14 mouse cellular contexts compared by ENCODE assay signal in genomic region chr6:52162093-52162380, GRCm38 (mm10). TPM values are rescaled to one million over a fixed set of nuclear protein-coding genes. Genes with fewer than 3 reads are reported as not detected.
A peak's percentile ranks its signal among the peaks of the same experiment; 100 is the strongest.
DNase-seq lines count a peak whose midpoint lies in the region; ATAC-seq lines count a peak whose summit lies in the region.
"Had no signal": no experiment of that assay in that cellular context is flagged by ENCODE, and none has a peak within 500 bp of the region (broad histone marks: within the 10 kb centered on the region; RNA-seq: fewer than 3 reads in every experiment).

No protein-coding gene starts in this region.

- H3K4me3 ChIP-seq in kidney, embryonic 14.5 days (ENCODE audit: low read length) = no peak overlapping the region
- H3K4me3 ChIP-seq in embryonic facial prominence, embryonic 12.5 days = 0 out of 2 replicates have a peak overlapping the region, but pooled peaks have one; percentile 12
- peak overlapping the region; percentile 71 for H3K4me3 ChIP-seq in hindbrain, embryonic 14.5 days (replicated peaks; ENCODE audit: low read length)
- peak overlapping the region; percentile 89 for H3K4me3 ChIP-seq in neural tube, embryonic 13.5 days
- H3K4me3 ChIP-seq: heart, adult 2 months; left cerebral cortex, adult 2 months had no signal

- 25% methylated on average over 1 of the region's 1 CpGs for WGBS in kidney, embryonic 14.5 days
- 10% methylated on average over 1 of the region's 1 CpGs for WGBS in embryonic facial prominence, embryonic 12.5 days
- WGBS in hindbrain, embryonic 14.5 days = 9% methylated on average over 1 of the region's 1 CpGs
- WGBS in neural tube, embryonic 13.5 days = 12% methylated on average over 1 of the region's 1 CpGs

- H3K36me3 ChIP-seq in kidney, embryonic 14.5 days (ENCODE audit: control insufficient read depth, insufficient read depth, low read length) = no peaks in the 10 kb centered on the region
- no peaks in the 10 kb centered on the region for H3K36me3 ChIP-seq in embryonic facial prominence, embryonic 12.5 days
- H3K36me3 ChIP-seq in hindbrain, embryonic 14.5 days (replicated peaks; ENCODE audit: control insufficient read depth, insufficient read depth) = 0 out of 2 replicates have a peak, but pooled peaks cover 3% of the 10 kb centered on the region
- H3K36me3 ChIP-seq in neural tube, embryonic 13.5 days = no peaks in the 10 kb centered on the region
- H3K36me3 ChIP-seq: liver, embryonic 12.5 days had no signal

- peaks cover 71% of the 10 kb centered on the region for H3K4me1 ChIP-seq in kidney, embryonic 14.5 days (ENCODE audit: control insufficient read depth, insufficient read depth, low read length)
- H3K4me1 ChIP-seq in embryonic facial prominence, embryonic 12.5 days = 0 out of 2 replicates have a peak, but pooled peaks cover 4% of the 10 kb centered on the region
- peaks cover 14% of the 10 kb centered on the region for H3K4me1 ChIP-seq in hindbrain, embryonic 14.5 days (replicated peaks; ENCODE audit: control insufficient read depth, insufficient read depth, low read length)
- peaks cover 91% of the 10 kb centered on the region for H3K4me1 ChIP-seq in neural tube, embryonic 13.5 days (replicated peaks)

- ATAC-seq in kidney, embryonic 14.5 days (ENCODE audit: low FRiP score, low TSS enrichment) = no peak
- ATAC-seq in embryonic facial prominence, embryonic 12.5 days (ENCODE audit: insufficient number of reproducible peaks, insufficient read depth, low FRiP score, low TSS enrichment) = no peak
- ATAC-seq in hindbrain, embryonic 14.5 days (ENCODE audit: low FRiP score) = no peak
- no peak for ATAC-seq in neural tube, embryonic 13.5 days (ENCODE audit: low read depth)
- ATAC-seq in megakaryocyte progenitor cell, adult 5-6 weeks (replicated peaks; ENCODE audit: poor library complexity) = no peak
- ATAC-seq: liver, embryonic 12.5 days; midbrain, embryonic 16.5 days had no signal

- no peak overlapping the region; the same call in 1 of the 2 replicates for H3K4me2 ChIP-seq in kidney, embryonic 14.5 days (replicated peaks; ENCODE audit: low read depth, low read length)
- peak overlapping the region; percentile 39 for H3K4me2 ChIP-seq in embryonic facial prominence, embryonic 12.5 days (replicated peaks)
- H3K4me2 ChIP-seq in hindbrain, embryonic 14.5 days (replicated peaks) = peak overlapping the region; percentile 81
- H3K4me2 ChIP-seq in neural tube, embryonic 13.5 days = peak overlapping the region; percentile 75

- peaks cover 4% of the 10 kb centered on the region; the same call in 1 of the 2 replicates for H3K27me3 ChIP-seq in kidney, embryonic 14.5 days (ENCODE audit: control insufficient read depth, insufficient read depth, low read length)
- peaks cover 91% of the 10 kb centered on the region for H3K27me3 ChIP-seq in embryonic facial prominence, embryonic 12.5 days
- H3K27me3 ChIP-seq in hindbrain, embryonic 14.5 days (ENCODE audit: control insufficient read depth, insufficient read depth, low read length) = peaks cover 46% of the 10 kb centered on the region; the same call in 1 of the 2 replicates
- no peaks in the 10 kb centered on the region for H3K27me3 ChIP-seq in neural tube, embryonic 13.5 days
- H3K27me3 ChIP-seq: CH12.LX had no signal

- H3K9ac ChIP-seq in kidney, embryonic 14.5 days (ENCODE audit: low read depth, low read length) = no peak overlapping the region
- no peak overlapping the region; the same call in 1 of the 2 replicates for H3K9ac ChIP-seq in embryonic facial prominence, embryonic 12.5 days
- H3K9ac ChIP-seq in hindbrain, embryonic 14.5 days = peak overlapping the region; percentile 99
- H3K9ac ChIP-seq in neural tube, embryonic 13.5 days = peak overlapping the region; percentile 92
- H3K9ac ChIP-seq: liver, embryonic 12.5 days had no signal

- peak; percentile 38 for DNase-seq in kidney, postnatal 10 days
- no peak for DNase-seq in hindbrain, embryonic 14.5 days (ENCODE audit: low spot score)
- no peak for DNase-seq in left cerebral cortex, adult 18-20 months (ENCODE audit: low spot score in 2 of 2)
- DNase-seq in spleen, adult 12 weeks (ENCODE audit: low spot score) = no peak
- DNase-seq: heart, adult 2 months had no signal

- H3K9me3 ChIP-seq in kidney, embryonic 14.5 days (ENCODE audit: control insufficient read depth, low read length) = no peaks in the 10 kb centered on the region
- no peaks in the 10 kb centered on the region for H3K9me3 ChIP-seq in embryonic facial prominence, embryonic 12.5 days
- no peaks in the 10 kb centered on the region for H3K9me3 ChIP-seq in hindbrain, embryonic 14.5 days (ENCODE audit: control insufficient read depth, low read length)
- no peaks in the 10 kb centered on the region for H3K9me3 ChIP-seq in neural tube, embryonic 13.5 days
- H3K9me3 ChIP-seq: liver, embryonic 12.5 days had no signal

- H3K27ac ChIP-seq in kidney, embryonic 14.5 days (ENCODE audit: low read depth, low read length) = no peak overlapping the region
- no peak overlapping the region for H3K27ac ChIP-seq in embryonic facial prominence, embryonic 12.5 days
- H3K27ac ChIP-seq in hindbrain, embryonic 14.5 days = peak overlapping the region; percentile 100
- H3K27ac ChIP-seq in neural tube, embryonic 13.5 days (replicated peaks) = peak overlapping the region; percentile 99
- H3K27ac ChIP-seq: left cerebral cortex, adult 2 months had no signal

RNA-seq across cellular contexts. Expression of gene Hoxa2, which starts 2.6 kb away (rescaled TPM):
- 4.7 and 5.5 TPM in 2 replicates for polyA plus RNA-seq in kidney, embryonic 14.5 days (2014; fragmentation: Nextera tagmentation; extraction: Ambion mirVana)
- 15.1 and 18.2 TPM in 2 replicates for polyA plus RNA-seq in embryonic facial prominence, embryonic 12.5 days (2016; fragmentation: Nextera tagmentation; extraction: Ambion mirVana)
- polyA plus RNA-seq in hindbrain, embryonic 14.5 days (2014; fragmentation: Nextera tagmentation; extraction: Ambion mirVana) = 27.6 and 35.1 TPM in 2 replicates
- 11.9 and 13.7 TPM in 2 replicates for polyA plus RNA-seq in neural tube, embryonic 13.5 days (2015; fragmentation: Nextera tagmentation; extraction: Ambion mirVana)
- total RNA-seq in left cerebral cortex, adult 18-20 months (2021) = not detected
- 0.86 TPM in 1 of 2 replicates, not detected in the other for total RNA-seq in megakaryocyte progenitor cell, adult 5-6 weeks (2015)
- total RNA-seq in megakaryocyte progenitor cell, adult 5-6 weeks (2017) = 0.34 TPM in 1 of 2 replicates, not detected in the other
- total RNA-seq: CH12.LX; left cerebral cortex, adult 2 months had no signal

RNA-seq across cellular contexts. Expression of gene Hoxa1, which starts 3.9 kb away (rescaled TPM):
- 0.64 and 1.0 TPM in 2 replicates for polyA plus RNA-seq in kidney, embryonic 14.5 days (2014; fragmentation: Nextera tagmentation; extraction: Ambion mirVana)
- polyA plus RNA-seq in embryonic facial prominence, embryonic 12.5 days (2016; fragmentation: Nextera tagmentation; extraction: Ambion mirVana) = 0.71 and 0.77 TPM in 2 replicates
- polyA plus RNA-seq in hindbrain, embryonic 14.5 days (2014; fragmentation: Nextera tagmentation; extraction: Ambion mirVana) = 2.6 and 3.0 TPM in 2 replicates
- 2.0 and 3.0 TPM in 2 replicates for polyA plus RNA-seq in neural tube, embryonic 13.5 days (2015; fragmentation: Nextera tagmentation; extraction: Ambion mirVana)
- total RNA-seq in left cerebral cortex, adult 18-20 months (2021) = not detected
- total RNA-seq in megakaryocyte progenitor cell, adult 5-6 weeks (2015) = 0.15 and 0.17 TPM in 2 replicates
- 0.10 TPM in 1 of 2 replicates, not detected in the other for total RNA-seq in megakaryocyte progenitor cell, adult 5-6 weeks (2017)
- total RNA-seq: left cerebral cortex, adult 2 months had no signal
- polyA plus RNA-seq: midbrain, embryonic 16.5 days had no signal

RNA-seq across cellular contexts. Expression of gene 5730596B20Rik, which starts 15.3 kb away (rescaled TPM):
- polyA plus RNA-seq in kidney, embryonic 14.5 days (2014; fragmentation: Nextera tagmentation; extraction: Ambion mirVana) = 2.7 and 2.9 TPM in 2 replicates
- 0.17 and 0.35 TPM in 2 replicates for polyA plus RNA-seq in embryonic facial prominence, embryonic 12.5 days (2016; fragmentation: Nextera tagmentation; extraction: Ambion mirVana)
- 4.1 and 5.0 TPM in 2 replicates for polyA plus RNA-seq in hindbrain, embryonic 14.5 days (2014; fragmentation: Nextera tagmentation; extraction: Ambion mirVana)
- polyA plus RNA-seq in neural tube, embryonic 13.5 days (2015; fragmentation: Nextera tagmentation; extraction: Ambion mirVana) = 3.5 and 4.1 TPM in 2 replicates
- total RNA-seq in left cerebral cortex, adult 18-20 months (2021) = not detected
- not detected in 2 replicates for total RNA-seq in megakaryocyte progenitor cell, adult 5-6 weeks (2015)
- not detected in 2 replicates for total RNA-seq in megakaryocyte progenitor cell, adult 5-6 weeks (2017)
- total RNA-seq: CH12.LX; heart, adult 2 months; left cerebral cortex, adult 2 months had no signal
- polyA plus RNA-seq: heart, adult 2 months; midbrain, embryonic 16.5 days; spleen, adult 2 months had no signal

RNA-seq across cellular contexts. Expression of gene Hoxa4, which starts 29.5 kb away (rescaled TPM):
- 3.1 and 3.6 TPM in 2 replicates for polyA plus RNA-seq in kidney, embryonic 14.5 days (2014; fragmentation: Nextera tagmentation; extraction: Ambion mirVana)
- polyA plus RNA-seq in embryonic facial prominence, embryonic 12.5 days (2016; fragmentation: Nextera tagmentation; extraction: Ambion mirVana) = 0.14 TPM in 1 of 2 replicates, not detected in the other
- polyA plus RNA-seq in hindbrain, embryonic 14.5 days (2014; fragmentation: Nextera tagmentation; extraction: Ambion mirVana) = 19.7 and 22.5 TPM in 2 replicates
- 5.7 and 5.8 TPM in 2 replicates for polyA plus RNA-seq in neural tube, embryonic 13.5 days (2015; fragmentation: Nextera tagmentation; extraction: Ambion mirVana)
- not detected for total RNA-seq in left cerebral cortex, adult 18-20 months (2021)
- total RNA-seq in megakaryocyte progenitor cell, adult 5-6 weeks (2015) = 0.88 and 1.9 TPM in 2 replicates
- total RNA-seq in megakaryocyte progenitor cell, adult 5-6 weeks (2017) = 0.71 and 1.3 TPM in 2 replicates
- total RNA-seq: CH12.LX; left cerebral cortex, adult 2 months had no signal
- polyA plus RNA-seq: midbrain, embryonic 16.5 days had no signal

RNA-seq across cellular contexts. Expression of gene Hoxa5, which starts 42.4 kb away (rescaled TPM):
- 15.7 and 16.6 TPM in 2 replicates for polyA plus RNA-seq in kidney, embryonic 14.5 days (2014; fragmentation: Nextera tagmentation; extraction: Ambion mirVana)
- 0.33 and 0.34 TPM in 2 replicates for polyA plus RNA-seq in embryonic facial prominence, embryonic 12.5 days (2016; fragmentation: Nextera tagmentation; extraction: Ambion mirVana)
- polyA plus RNA-seq in hindbrain, embryonic 14.5 days (2014; fragmentation: Nextera tagmentation; extraction: Ambion mirVana) = 175 and 180 TPM in 2 replicates
- 44.7 and 66.8 TPM in 2 replicates for polyA plus RNA-seq in neural tube, embryonic 13.5 days (2015; fragmentation: Nextera tagmentation; extraction: Ambion mirVana)
- total RNA-seq in left cerebral cortex, adult 18-20 months (2021) = not detected
- 2.3 and 3.1 TPM in 2 replicates for total RNA-seq in megakaryocyte progenitor cell, adult 5-6 weeks (2015)
- total RNA-seq in megakaryocyte progenitor cell, adult 5-6 weeks (2017) = 0.83 and 1.1 TPM in 2 replicates
- total RNA-seq: left cerebral cortex, adult 2 months had no signal
- polyA plus RNA-seq: midbrain, embryonic 16.5 days had no signal

Comparison
In these comparisons a context has a peak if more than half of its experiments do, and no peak if none do; other contexts are left out.
1. H3K27ac ChIP-seq: peak in hindbrain, embryonic 14.5 days (single experiment) and neural tube, embryonic 13.5 days (single experiment); none in kidney, embryonic 14.5 days (single experiment) and embryonic facial prominence, embryonic 12.5 days (single experiment).
2. H3K9ac ChIP-seq: peak in hindbrain, embryonic 14.5 days (single experiment) and neural tube, embryonic 13.5 days (single experiment); none in kidney, embryonic 14.5 days (single experiment) and embryonic facial prominence, embryonic 12.5 days (single experiment).